27 mouse cellular contexts compared by ENCODE assay signal in genomic region chr10:17689806-17690205, GRCm38 (mm10). TPM values are rescaled to one million over a fixed set of nuclear protein-coding genes. Genes with fewer than 3 reads are reported as not detected.
DNase-seq lines count a peak whose midpoint lies in the region; ATAC-seq and TF ChIP-seq lines count a peak whose summit lies in the region.
"Had no signal": no experiment of that assay in that cellular context is flagged by ENCODE, and none has a peak within 500 bp of the region (broad histone marks: within the 10 kb centered on the region; RNA-seq: fewer than 3 reads in every experiment).

No protein-coding gene starts in this region.

- no peaks in the 10 kb centered on the region for H3K27me3 ChIP-seq in heart, embryonic 10.5 days (ENCODE audit: insufficient read depth, poor library complexity, severe bottlenecking)
- H3K27me3 ChIP-seq in lung, embryonic 14.5 days (ENCODE audit: insufficient read depth, low read length), result no peaks in the 10 kb centered on the region
- H3K27me3 ChIP-seq: embryonic facial prominence, embryonic 13.5 days; forebrain, embryonic 12.5 days; forebrain, embryonic 15.5 days had no signal

- H3K36me3 ChIP-seq in heart, embryonic 10.5 days, result no peaks in the 10 kb centered on the region
- H3K36me3 ChIP-seq in lung, embryonic 14.5 days (ENCODE audit: insufficient read depth), result no peaks in the 10 kb centered on the region
- H3K36me3 ChIP-seq: embryonic facial prominence, embryonic 10.5 days; embryonic facial prominence, embryonic 13.5 days; forebrain, embryonic 12.5 days; forebrain, embryonic 15.5 days had no signal

- no peaks in the 10 kb centered on the region for H3K4me1 ChIP-seq in heart, embryonic 10.5 days
- no peaks in the 10 kb centered on the region for H3K4me1 ChIP-seq in lung, embryonic 14.5 days (ENCODE audit: insufficient read depth)
- peaks cover 2% of the 10 kb centered on the region; the same call in 1 of the 2 replicates for H3K4me1 ChIP-seq in lung, adult 2 months (ENCODE audit: control insufficient read depth, insufficient read depth, low read length)
- H3K4me1 ChIP-seq: embryonic facial prominence, embryonic 10.5 days; embryonic facial prominence, embryonic 13.5 days; forebrain, embryonic 12.5 days; forebrain, embryonic 15.5 days had no signal

- H3K4me3 ChIP-seq in heart, embryonic 10.5 days, result no peak overlapping the region
- H3K4me3 ChIP-seq in lung, embryonic 14.5 days (ENCODE audit: low read depth, low read length), result no peak overlapping the region
- H3K4me3 ChIP-seq in lung, adult 2 months (replicated peaks; ENCODE audit: extremely low read depth, low read depth, low read length), result no peak overlapping the region
- H3K4me3 ChIP-seq: embryonic facial prominence, embryonic 10.5 days; embryonic facial prominence, embryonic 13.5 days; erythroblast, embryonic 14.5 days; forebrain, embryonic 12.5 days; forebrain, embryonic 15.5 days had no signal

- no peak for ATAC-seq in lung, embryonic 14.5 days (ENCODE audit: insufficient read depth)
- ATAC-seq: CD4-positive, CD25-positive, alpha-beta regulatory T cell, adult 4 months; forebrain, embryonic 15.5 days; hindbrain, postnatal 0 days; inflammation-experienced regulatory T-cells, adult 6 months; intestine, embryonic 16.5 days had no signal

- H3K4me2 ChIP-seq in lung, embryonic 14.5 days, result no peak overlapping the region
- H3K4me2 ChIP-seq: embryonic facial prominence, embryonic 13.5 days; forebrain, embryonic 12.5 days; forebrain, embryonic 15.5 days; hindbrain, embryonic 14.5 days had no signal

- no peak overlapping the region for H3K27ac ChIP-seq in heart, embryonic 10.5 days
- H3K27ac ChIP-seq in lung, embryonic 14.5 days (ENCODE audit: low read depth), result no peak overlapping the region
- H3K27ac ChIP-seq: embryonic facial prominence, embryonic 10.5 days; embryonic facial prominence, embryonic 13.5 days; forebrain, embryonic 12.5 days; forebrain, embryonic 15.5 days; hindbrain, embryonic 14.5 days; hindbrain, postnatal 0 days had no signal

- WGBS in heart, embryonic 10.5 days, result 16% methylated on average over 4 of the region's 4 CpGs
- WGBS in lung, embryonic 14.5 days, result 14% methylated on average over 4 of the region's 4 CpGs
- 21% methylated on average over 4 of the region's 4 CpGs for WGBS in lung, adult 2 months

- no peaks in the 10 kb centered on the region for H3K9me3 ChIP-seq in heart, embryonic 10.5 days
- no peaks in the 10 kb centered on the region for H3K9me3 ChIP-seq in lung, embryonic 14.5 days (ENCODE audit: low read depth, low read length)
- H3K9me3 ChIP-seq: embryonic facial prominence, embryonic 10.5 days; embryonic facial prominence, embryonic 13.5 days; forebrain, embryonic 12.5 days; forebrain, embryonic 15.5 days had no signal

- H3K9ac ChIP-seq in lung, embryonic 14.5 days, result no peak overlapping the region
- H3K9ac ChIP-seq: embryonic facial prominence, embryonic 13.5 days; forebrain, embryonic 12.5 days; forebrain, embryonic 15.5 days; hindbrain, embryonic 14.5 days had no signal

- TF ChIP-seq CTCF in lung, embryonic 14.5 days (IDR thresholded peaks at IDR 0.05; ENCODE audit: low read depth), result no peak
- no peak for TF ChIP-seq CTCF in lung, adult 2 months (IDR thresholded peaks at IDR 0.05; ENCODE audit: insufficient read depth, low read length)

- TF ChIP-seq POLR2A in lung, adult 2 months (IDR thresholded peaks at IDR 0.05; ENCODE audit: borderline replicate concordance, extremely low read depth, low read depth, low read length), result no peak

- intact Hi-C loops in heart, postnatal 14 days (cut with DNase I), result no loop called here

- DNase-seq in heart, adult 11 months, result peak; percentile 81
- DNase-seq in heart, postnatal 14 days, result no peak
- DNase-seq in heart, adult 8-10 months (ENCODE audit: low spot score), result peak; percentile 38
- no peak for DNase-seq in heart, embryonic 10.5 days (ENCODE audit: low spot score)
- DNase-seq in lung, embryonic 14.5 days, result peak; percentile 11
- DNase-seq in lung, adult 2 months, result no peak
- no peak for DNase-seq in ovary, adult 18-20 months (ENCODE audit: low spot score)
- DNase-seq: adrenal gland, adult 8-10 months; adrenal gland, postnatal 25 days; cerebellum, adult 11-12 months; cerebellum, adult 8-10 months; cerebellum, postnatal 10 days; cerebellum, postnatal 36 days; embryo, embryonic 11 days; gastrocnemius, postnatal 36 days; kidney, adult 18-20 months; kidney, adult 9 months had no signal

RNA-seq across cellular contexts. Expression of gene Cited2, which starts 33.2 kb away (rescaled TPM):
- 10 to 100 TPM; 34.2 to 39.6 TPM for total RNA-seq in heart, postnatal 14 days (2021)
- total RNA-seq in heart, adult 8-10 months (2022), result 10 to 100 TPM; 35.4 to 53.6 (median 45.5) TPM
- polyA plus RNA-seq in heart, embryonic 10.5 days (2016; fragmentation: Nextera tagmentation; extraction: Ambion mirVana), result 40.4 and 60.1 TPM in 2 replicates
- 36.5 and 37.1 TPM in 2 replicates for polyA plus RNA-seq in lung, embryonic 14.5 days (2014; fragmentation: Nextera tagmentation; extraction: Ambion mirVana)
- polyA plus RNA-seq in lung, adult 2 months (2012; rRNA removed), result 55.0 and 78.3 TPM in 2 replicates

Comparison
In these comparisons a context has a peak if more than half of its experiments do, and no peak if none do; other contexts are left out.
1. DNase-seq: peak in heart, adult 11 months (single experiment), heart, adult 8-10 months (single experiment) and lung, embryonic 14.5 days (single experiment); none in heart, postnatal 14 days (0 of 2), heart, embryonic 10.5 days (single experiment), lung, adult 2 months (single experiment) and ovary, adult 18-20 months (single experiment).